Mouse (Mus musculus) CD4-positive, CD25-positive, alpha-beta regulatory T cell, adult 9 weeks (primary cell): ENCODE results near the gene Psg18. TPM values are rescaled to one million over a fixed set of nuclear protein-coding genes. Genes with fewer than 3 reads are reported as not detected.

Experiments
- polyA plus RNA-seq: library from polyadenylated mRNA; unstranded; fragments of 100-300 nt; shearing (Covaris generic); gene quantifications from one replicate; pipeline ENCODE4 v1.2.1, GENCODE M21; 2017

Psg18 gene
- polyA plus RNA-seq: not detected

GRCm38 (mm10) chr7:18354909-18355308, at the start of gene Psg18:
Gene Psg18, minus strand, starts transcription at chr7:18355009.

Other genes starting within 250 kb of the Psg18 start
- gene Igfl3, start 178.5 kb downstream of the Psg18 start, polyA plus RNA-seq: not detected
- gene Mill1, start 109.7 kb downstream of the Psg18 start, polyA plus RNA-seq: not detected
- not detected for gene Psg28, start 77.0 kb upstream of the Psg18 start, polyA plus RNA-seq
- not detected for gene Psg26, start 129.2 kb upstream of the Psg18 start, polyA plus RNA-seq
- gene Psg25, start 177.3 kb upstream of the Psg18 start, polyA plus RNA-seq: not detected
- not detected for gene Psg27, start 212.3 kb upstream of the Psg18 start, polyA plus RNA-seq